Mouse (Mus musculus): ENCODE results near the gene Gm10487.
"Not testable (repeated sequence)": the region's sequence is repeated elsewhere in the genome, so short reads cannot be mapped to it uniquely, and the experiment has no call there.

Gm10487 gene

DNA sequence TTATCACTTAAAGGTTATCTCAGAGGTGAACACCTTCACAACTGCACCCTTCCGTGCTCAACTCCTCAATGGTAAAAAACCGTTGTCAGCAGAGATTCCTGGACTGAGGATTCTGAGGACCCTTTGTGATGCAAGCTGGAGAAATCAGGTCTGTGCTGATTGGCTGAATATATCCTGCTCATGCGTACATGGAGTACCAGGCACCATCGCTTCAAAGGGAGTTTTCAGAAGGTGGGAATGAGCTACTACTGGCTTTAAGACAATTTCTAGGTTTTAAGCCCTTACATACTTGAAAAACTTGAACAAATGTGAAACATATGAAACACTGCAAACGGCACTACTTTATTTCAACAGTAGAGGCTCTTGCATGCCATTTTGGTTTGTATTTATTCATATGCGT, at the start of gene Gm10487:
Gene Gm10487 (minus strand): TSS at position 101 of the 400 bp plus-strand sequence.
- DNase-seq, result not testable (repeated sequence)

Data from spleen, adult 18-20 months (tissue).